Mouse (Mus musculus): ENCODE results near the gene Slc1a5. TPM values are rescaled to one million over a fixed set of nuclear protein-coding genes. Genes with fewer than 3 reads are reported as not detected.

Gene Slc1a5
- polyA plus RNA-seq, 1 experiment = 24.9 TPM

GRCm38 (mm10) chr7:16845820-16846167 lies 64.7 kb downstream of the Slc1a5 start:
- peaks cover 22% of the 10 kb centered on the region for H3K36me3 ChIP-seq (ENCODE audit: control insufficient read depth)
- peaks cover 54% of the 10 kb centered on the region for H3K4me1 ChIP-seq (ENCODE audit: control insufficient read depth)
- H3K4me3 ChIP-seq (replicated peaks) = peak overlapping the region; percentile 80
- TF ChIP-seq GATA1 (IDR thresholded peaks at IDR 0.05; ENCODE audit: low read length) = no peak
- no peaks in the 10 kb centered on the region for H3K9me3 ChIP-seq (ENCODE audit: control insufficient read depth, low read length)
- no peaks in the 10 kb centered on the region for H3K27me3 ChIP-seq (ENCODE audit: control insufficient read depth)

DNA sequence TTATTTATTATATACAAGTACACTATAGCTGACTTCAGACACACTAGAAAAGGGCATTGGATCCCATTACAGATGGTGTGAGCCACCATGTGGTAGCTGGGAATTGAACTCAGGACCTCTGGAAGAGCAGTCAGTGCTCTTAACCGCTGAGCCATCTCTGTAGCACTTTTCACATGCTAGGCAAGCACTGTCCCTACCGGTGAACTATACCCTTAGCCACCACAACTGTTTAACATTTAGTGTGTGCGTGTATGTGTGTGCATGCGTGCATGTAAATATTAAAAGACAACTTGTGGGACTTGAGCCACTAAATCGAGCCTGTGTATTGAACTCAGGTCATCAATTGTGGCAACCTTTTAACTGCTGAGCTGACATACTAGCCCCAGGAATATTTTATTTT lies 65.6 kb downstream of the Slc1a5 start:
- no peak overlapping the region for H3K4me3 ChIP-seq (replicated peaks)
- peaks cover 45% of the 10 kb centered on the region for H3K4me1 ChIP-seq (ENCODE audit: control insufficient read depth)
- peaks cover 13% of the 10 kb centered on the region for H3K36me3 ChIP-seq (ENCODE audit: control insufficient read depth)
- no peaks in the 10 kb centered on the region for H3K27me3 ChIP-seq (ENCODE audit: control insufficient read depth)
- TF ChIP-seq TAL1 (IDR thresholded peaks at IDR 0.05; ENCODE audit: low read length) (no peak), GATA1 (IDR thresholded peaks at IDR 0.05; ENCODE audit: low read length) (no peak)
- H3K9me3 ChIP-seq (ENCODE audit: control insufficient read depth, low read length) = no peaks in the 10 kb centered on the region

- TF ChIP-seq GATA1 (IDR thresholded peaks at IDR 0.05; ENCODE audit: low read length) = no peak
- no peak for TF ChIP-seq TAL1 (IDR thresholded peaks at IDR 0.05; ENCODE audit: low read length)
- Histone ChIP-seq H3K27me3 (ENCODE audit: control insufficient read depth) (no peaks in the 10 kb centered on the region), H3K9me3 (ENCODE audit: control insufficient read depth, low read length) (no peaks in the 10 kb centered on the region), H3K4me1 (ENCODE audit: control insufficient read depth) (peaks cover 37% of the 10 kb centered on the region), H3K4me3 (replicated peaks) (no peak overlapping the region), H3K36me3 (ENCODE audit: control insufficient read depth) (peaks cover 8% of the 10 kb centered on the region)
These were observed 66.4 kb downstream of the Slc1a5 start for GRCm38 (mm10) chr7:16847507-16847906.

Other genes with a start within 250 kb of the Slc1a5 start
- 0.04 and 0.06 TPM in 2 replicates for gene Arhgap35, start 166.3 kb upstream of the Slc1a5 start, polyA plus RNA-seq (2012)
- not detected in 2 replicates for gene Ceacam15, start 105.6 kb upstream of the Slc1a5 start, polyA plus RNA-seq (2012)
- not detected in 2 replicates for gene Ceacam9, start 59.4 kb upstream of the Slc1a5 start, polyA plus RNA-seq (2012)
- gene Ap2s1, start 42.9 kb upstream of the Slc1a5 start, polyA plus RNA-seq (2012) = 136 and 162 TPM in 2 replicates
- 11.1 and 11.3 TPM in 2 replicates for gene Strn4, start 34.5 kb downstream of the Slc1a5 start, polyA plus RNA-seq (2012)
- 1.2 and 1.5 TPM in 2 replicates for gene Fkrp, start 35.4 kb downstream of the Slc1a5 start, polyA plus RNA-seq (2012)
- gene Prkd2, start 61.6 kb downstream of the Slc1a5 start, polyA plus RNA-seq (2012) = 0.61 and 0.66 TPM in 2 replicates
- gene Dact3, start 94.0 kb downstream of the Slc1a5 start, polyA plus RNA-seq (2012) = 0.02 TPM in 2 replicates
- not detected in 2 replicates for gene Gng8, start 110.4 kb downstream of the Slc1a5 start, polyA plus RNA-seq (2012)
- 0.01 and 0.04 TPM in 2 replicates for gene Ptgir, start 125.2 kb downstream of the Slc1a5 start, polyA plus RNA-seq (2012)
- gene Calm3, start 142.8 kb downstream of the Slc1a5 start, polyA plus RNA-seq (2012) = 185 and 208 TPM in 2 replicates
- gene Pnmal2, start 163.3 kb downstream of the Slc1a5 start, polyA plus RNA-seq (2012) = 0.02 TPM in 1 of 2 replicates, not detected in the other
- not detected in 2 replicates for gene Pnmal1, start 178.3 kb downstream of the Slc1a5 start, polyA plus RNA-seq (2012)
- not detected in 2 replicates for gene Gm42372, start 201.7 kb downstream of the Slc1a5 start, polyA plus RNA-seq (2012)
- 0.05 and 0.08 TPM in 2 replicates for gene Ccdc8, start 211.4 kb downstream of the Slc1a5 start, polyA plus RNA-seq (2012)
- gene Ppp5c, start 246.6 kb downstream of the Slc1a5 start, polyA plus RNA-seq (2012) = 7.3 and 7.7 TPM in 2 replicates